Mouse (Mus musculus): ENCODE measurements around the gene Cers6.

DNA sequence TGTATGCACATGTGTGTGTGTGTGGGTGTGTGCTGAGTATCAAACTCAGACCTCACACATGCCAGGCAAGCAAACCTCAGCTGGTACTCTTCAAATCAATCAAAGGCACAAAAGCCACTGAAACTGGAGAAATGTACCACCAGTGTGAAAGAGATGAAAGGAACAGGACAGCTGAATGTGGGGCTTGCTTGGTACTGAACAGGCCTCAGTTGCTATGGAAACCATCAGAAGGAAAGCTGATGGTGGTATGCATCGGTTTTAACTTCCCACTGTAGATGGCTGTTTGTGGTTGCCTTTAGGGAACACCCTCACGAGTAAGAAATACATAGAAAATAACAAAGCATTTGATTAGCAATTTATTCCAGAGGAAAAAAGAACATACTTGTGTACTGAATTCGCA is 264.2 kb downstream of the Cers6 start:
- TF ChIP-seq CTCF (IDR thresholded peaks at IDR 0.05; ENCODE audit: low read depth): no peak
- TF ChIP-seq EP300 (IDR thresholded peaks at IDR 0.05; ENCODE audit: low read depth): no peak
